ENCODE assay signal across 23 mouse cellular contexts in genomic region chr13:100543011-100543767, GRCm38 (mm10). TPM values are rescaled to one million over a fixed set of nuclear protein-coding genes. Genes with fewer than 3 reads are reported as not detected.
A peak's percentile ranks its signal among the peaks of the same experiment; 100 is the strongest.
DNase-seq lines count a peak whose midpoint lies in the region; ATAC-seq and TF ChIP-seq lines count a peak whose summit lies in the region.
"Had no signal": no experiment of that assay in that cellular context is flagged by ENCODE, and none has a peak within 500 bp of the region (broad histone marks: within the 10 kb centered on the region; RNA-seq: fewer than 3 reads in every experiment).

No protein-coding gene starts in this region.

- ATAC-seq in liver, embryonic 12.5 days: peak; percentile 21; the same call in 1 of the 2 replicates
- peak; percentile 44; the same call in 1 of the 2 replicates for ATAC-seq in stomach, embryonic 15.5 days (ENCODE audit: insufficient read depth, low FRiP score, low read depth)
- ATAC-seq in midbrain, embryonic 13.5 days: no peak
- ATAC-seq: forebrain, embryonic 16.5 days had no signal

- H3K27ac ChIP-seq in liver, adult 2 months (replicated peaks; ENCODE audit: insufficient read depth, low read depth, low read length): peak overlapping the region; percentile 84
- H3K27ac ChIP-seq in liver, embryonic 12.5 days: no peak overlapping the region
- H3K27ac ChIP-seq in stomach, embryonic 15.5 days: peak overlapping the region; percentile 81
- no peak overlapping the region for H3K27ac ChIP-seq in midbrain, embryonic 13.5 days
- H3K27ac ChIP-seq: embryonic facial prominence, embryonic 13.5 days; heart, embryonic 10.5 days; hindbrain, embryonic 14.5 days; liver, embryonic 14.5 days; neural tube, embryonic 13.5 days had no signal

- H3K4me3 ChIP-seq in liver, adult 2 months (ENCODE audit: insufficient read depth, low read depth, low read length): no peak overlapping the region; the same call in 1 of the 2 replicates
- H3K4me3 ChIP-seq in liver, embryonic 12.5 days: no peak overlapping the region
- H3K4me3 ChIP-seq in stomach, embryonic 15.5 days (replicated peaks): no peak overlapping the region
- no peak overlapping the region for H3K4me3 ChIP-seq in midbrain, embryonic 13.5 days (replicated peaks)
- H3K4me3 ChIP-seq: embryonic facial prominence, embryonic 13.5 days; heart, embryonic 10.5 days; neural tube, embryonic 13.5 days had no signal

- intact Hi-C loops in gastrocnemius, postnatal 36 days (cut with DNase I): no loop called here

- peak; percentile 70 for DNase-seq in liver, adult 2 months (ENCODE audit: extremely low read depth, low read depth, low spot score)
- no peak for DNase-seq in liver
- DNase-seq in 416B (ENCODE audit: low read depth): peak; percentile 82
- no peak for DNase-seq in gastrocnemius, postnatal 36 days
- no peak for DNase-seq in adipocyte (ENCODE audit: low spot score)
- DNase-seq: adrenal gland, adult 2 months; cerebellum, adult 9-10 months; heart, postnatal 14 days; kidney, adult 11 months; kidney, postnatal 25 days; left cerebral cortex, postnatal 4 days; midbrain, embryonic 14.5 days; right cerebral cortex, adult 18-20 months had no signal

- peaks cover 2% of the 10 kb centered on the region; the same call in 1 of the 2 replicates for H3K36me3 ChIP-seq in liver, adult 2 months (ENCODE audit: control insufficient read depth, insufficient read depth, low read length)
- no peaks in the 10 kb centered on the region for H3K36me3 ChIP-seq in liver, embryonic 12.5 days
- no peaks in the 10 kb centered on the region; the same call in 1 of the 2 replicates for H3K36me3 ChIP-seq in stomach, embryonic 15.5 days
- no peaks in the 10 kb centered on the region for H3K36me3 ChIP-seq in midbrain, embryonic 13.5 days
- H3K36me3 ChIP-seq: embryonic facial prominence, embryonic 13.5 days; heart, embryonic 10.5 days; neural tube, embryonic 13.5 days had no signal

- H3K27me3 ChIP-seq in liver, adult 2 months (ENCODE audit: control insufficient read depth, insufficient read depth, low read length): no peaks in the 10 kb centered on the region
- H3K27me3 ChIP-seq in liver, embryonic 12.5 days (replicated peaks): 0 out of 2 replicates have a peak, but pooled peaks cover 2% of the 10 kb centered on the region
- H3K27me3 ChIP-seq in stomach, embryonic 15.5 days (replicated peaks): no peaks in the 10 kb centered on the region
- H3K27me3 ChIP-seq in midbrain, embryonic 13.5 days: no peaks in the 10 kb centered on the region
- H3K27me3 ChIP-seq: embryonic facial prominence, embryonic 13.5 days; neural tube, embryonic 13.5 days had no signal

- TF ChIP-seq POLR2A in liver, adult 2 months (IDR thresholded peaks at IDR 0.05; ENCODE audit: extremely low read depth, insufficient read depth, low read length): no peak

- H3K4me1 ChIP-seq in liver, adult 2 months (ENCODE audit: control insufficient read depth, insufficient read depth, low read length): peaks cover 16% of the 10 kb centered on the region
- H3K4me1 ChIP-seq in liver, embryonic 12.5 days: no peaks in the 10 kb centered on the region; the same call in 1 of the 2 replicates
- H3K4me1 ChIP-seq in stomach, embryonic 15.5 days: no peaks in the 10 kb centered on the region
- no peaks in the 10 kb centered on the region for H3K4me1 ChIP-seq in midbrain, embryonic 13.5 days (replicated peaks)
- H3K4me1 ChIP-seq: embryonic facial prominence, embryonic 13.5 days; heart, embryonic 10.5 days; neural tube, embryonic 13.5 days had no signal

- H3K9me3 ChIP-seq in liver, embryonic 12.5 days (replicated peaks): no peaks in the 10 kb centered on the region
- H3K9me3 ChIP-seq in stomach, embryonic 15.5 days: no peaks in the 10 kb centered on the region
- H3K9me3 ChIP-seq in midbrain, embryonic 13.5 days: no peaks in the 10 kb centered on the region
- H3K9me3 ChIP-seq: embryonic facial prominence, embryonic 13.5 days; heart, embryonic 10.5 days; neural tube, embryonic 13.5 days had no signal

- 19% methylated on average over 10 of the region's 10 CpGs for WGBS in liver, adult 2 months
- WGBS in liver, embryonic 12.5 days (ENCODE audit: insufficient replicate concordance): 62% methylated on average over 10 of the region's 10 CpGs
- WGBS in stomach, embryonic 15.5 days: 59% methylated on average over 10 of the region's 10 CpGs
- 82% methylated on average over 10 of the region's 10 CpGs for WGBS in midbrain, embryonic 13.5 days

- peak overlapping the region; percentile 27 for H3K9ac ChIP-seq in liver, adult 2 months (ENCODE audit: low read depth, low read length)
- H3K9ac ChIP-seq in liver, embryonic 12.5 days: no peak overlapping the region
- H3K9ac ChIP-seq in stomach, embryonic 15.5 days: no peak overlapping the region
- no peak overlapping the region for H3K9ac ChIP-seq in midbrain, embryonic 13.5 days (replicated peaks)
- H3K9ac ChIP-seq: embryonic facial prominence, embryonic 13.5 days; hindbrain, embryonic 14.5 days; liver, embryonic 14.5 days; neural tube, embryonic 13.5 days had no signal

- H3K79me2 ChIP-seq in liver, adult 2 months (ENCODE audit: control insufficient read depth, insufficient read depth, low read length): peaks cover 41% of the 10 kb centered on the region

- no peak for TF ChIP-seq CTCF in liver, adult 2 months (IDR thresholded peaks at IDR 0.05; ENCODE audit: low read depth, low read length)

- H3K4me2 ChIP-seq in liver, embryonic 12.5 days: no peak overlapping the region
- H3K4me2 ChIP-seq in stomach, embryonic 15.5 days: peak overlapping the region; percentile 33; the same call in 1 of the 2 replicates
- no peak overlapping the region for H3K4me2 ChIP-seq in midbrain, embryonic 13.5 days (replicated peaks)
- H3K4me2 ChIP-seq: embryonic facial prominence, embryonic 13.5 days; hindbrain, embryonic 14.5 days; neural tube, embryonic 13.5 days had no signal

RNA-seq across cellular contexts. Expression of gene Ocln, which starts 9.3 kb away (rescaled TPM):
- 51.9 and 52.3 TPM in 2 replicates for total RNA-seq in liver, adult 2 months (2014; rRNA removed)
- polyA plus RNA-seq in liver, adult 2 months (2012; rRNA removed): 6.1 and 7.3 TPM in 2 replicates
- polyA plus RNA-seq in liver, embryonic 12.5 days (2016; fragmentation: Nextera tagmentation; extraction: Ambion mirVana): 6.7 and 6.9 TPM in 2 replicates
- 58.9 and 70.3 TPM in 2 replicates for polyA plus RNA-seq in stomach, embryonic 15.5 days (2015; fragmentation: Nextera tagmentation; extraction: Ambion mirVana)
- under 1 TPM in 1 of 2 experiments, not detected in 1; 0.13 TPM for total RNA-seq in gastrocnemius, postnatal 36 days (2021)
- polyA plus RNA-seq in midbrain, embryonic 13.5 days (2015; fragmentation: Nextera tagmentation; extraction: Ambion mirVana): 3.6 and 4.3 TPM in 2 replicates
- total RNA-seq: megakaryocyte, adult 5-6 weeks had no signal

RNA-seq across cellular contexts. Expression of gene Gtf2h2, which starts 50.8 kb away (rescaled TPM):
- total RNA-seq in liver, adult 2 months (2014; rRNA removed): 17.3 and 20.8 TPM in 2 replicates
- polyA plus RNA-seq in liver, adult 2 months (2012; rRNA removed): 8.8 and 19.1 TPM in 2 replicates
- polyA plus RNA-seq in liver, embryonic 12.5 days (2016; fragmentation: Nextera tagmentation; extraction: Ambion mirVana): 46.6 and 52.2 TPM in 2 replicates
- polyA plus RNA-seq in stomach, embryonic 15.5 days (2015; fragmentation: Nextera tagmentation; extraction: Ambion mirVana): 62.0 and 66.9 TPM in 2 replicates
- 10 to 100 TPM; 18.3 to 21.5 TPM for total RNA-seq in gastrocnemius, postnatal 36 days (2021)
- 75.9 and 79.6 TPM in 2 replicates for polyA plus RNA-seq in midbrain, embryonic 13.5 days (2015; fragmentation: Nextera tagmentation; extraction: Ambion mirVana)

Comparison
In these comparisons a context has a peak if more than half of its experiments do, and no peak if none do; other contexts are left out.
1. DNase-seq: peak in liver, adult 2 months (single experiment) and 416B (single experiment); none in liver (single experiment), gastrocnemius, postnatal 36 days (0 of 2) and adipocyte (single experiment).
2. H3K27ac ChIP-seq: peak in liver, adult 2 months (single experiment) and stomach, embryonic 15.5 days (single experiment); none in liver, embryonic 12.5 days (single experiment) and midbrain, embryonic 13.5 days (single experiment).